Mouse (Mus musculus): ENCODE measurements around the gene Katna1.

Katna1 gene

GRCm38 (mm10) chr10:7779751-7780237, 54.0 kb downstream of the Katna1 start:
- no peak for ATAC-seq (ENCODE audit: low TSS enrichment)

DNA sequence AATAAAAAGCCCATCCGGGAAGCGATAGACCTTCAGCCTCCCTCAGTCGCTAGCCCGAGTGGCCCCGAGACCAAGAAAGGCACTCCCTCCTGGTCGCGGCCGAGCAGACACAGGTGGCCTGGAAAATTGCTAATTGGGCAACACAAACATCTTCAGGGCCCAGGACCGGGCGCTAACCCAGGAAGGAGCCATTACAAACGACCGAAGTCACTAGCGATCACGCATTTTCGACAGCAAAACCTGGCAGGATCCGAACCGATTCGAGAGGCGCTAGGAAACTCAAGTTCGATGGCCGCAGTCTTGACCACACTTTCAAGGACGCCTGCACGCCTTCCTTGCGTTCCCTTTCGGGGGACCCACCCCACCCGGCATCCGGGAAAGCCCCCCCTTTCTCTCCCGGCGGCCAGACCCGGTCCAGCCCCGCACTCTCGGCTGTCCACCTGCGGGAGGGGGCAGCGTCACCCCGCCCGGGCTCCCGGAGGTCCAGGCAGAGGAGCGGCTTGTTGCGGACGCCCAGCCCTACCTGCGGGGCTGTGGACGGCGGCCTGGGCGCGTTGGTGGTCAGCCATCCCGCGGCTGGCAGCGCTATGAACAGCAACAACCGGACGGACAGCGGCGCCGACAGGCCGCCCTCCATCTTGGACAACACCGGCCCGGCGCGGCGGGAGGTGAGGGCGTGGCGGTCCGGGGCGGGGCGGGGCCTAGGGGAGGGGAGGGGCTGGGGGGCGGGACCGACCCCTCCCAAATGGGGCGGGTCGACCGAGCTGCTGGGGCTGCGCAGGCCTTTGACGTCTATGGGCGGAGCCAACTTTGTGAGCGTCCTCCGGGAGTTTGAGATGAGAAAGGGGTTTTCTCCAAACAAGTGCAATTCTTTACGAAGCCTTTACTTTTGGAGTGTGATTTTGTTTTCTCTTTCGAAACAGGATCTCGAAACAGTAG, 54.7 kb downstream of the Katna1 start:
- peak; percentile 90 for ATAC-seq (ENCODE audit: low TSS enrichment)

GRCm38 (mm10) chr10:7781214-7781613, 55.4 kb downstream of the Katna1 start:
- ATAC-seq (ENCODE audit: low TSS enrichment): 0 out of 2 replicates have a peak, but pooled peaks have one; percentile 2

- ATAC-seq (ENCODE audit: low TSS enrichment): no peak
Observed at GRCm38 (mm10) chr10:7787319-7787718, 61.5 kb downstream of the Katna1 start.

- ATAC-seq (ENCODE audit: low TSS enrichment): peak; percentile 66
Observed at GRCm38 (mm10) chr10:7792254-7792750, 66.5 kb downstream of the Katna1 start.

DNA sequence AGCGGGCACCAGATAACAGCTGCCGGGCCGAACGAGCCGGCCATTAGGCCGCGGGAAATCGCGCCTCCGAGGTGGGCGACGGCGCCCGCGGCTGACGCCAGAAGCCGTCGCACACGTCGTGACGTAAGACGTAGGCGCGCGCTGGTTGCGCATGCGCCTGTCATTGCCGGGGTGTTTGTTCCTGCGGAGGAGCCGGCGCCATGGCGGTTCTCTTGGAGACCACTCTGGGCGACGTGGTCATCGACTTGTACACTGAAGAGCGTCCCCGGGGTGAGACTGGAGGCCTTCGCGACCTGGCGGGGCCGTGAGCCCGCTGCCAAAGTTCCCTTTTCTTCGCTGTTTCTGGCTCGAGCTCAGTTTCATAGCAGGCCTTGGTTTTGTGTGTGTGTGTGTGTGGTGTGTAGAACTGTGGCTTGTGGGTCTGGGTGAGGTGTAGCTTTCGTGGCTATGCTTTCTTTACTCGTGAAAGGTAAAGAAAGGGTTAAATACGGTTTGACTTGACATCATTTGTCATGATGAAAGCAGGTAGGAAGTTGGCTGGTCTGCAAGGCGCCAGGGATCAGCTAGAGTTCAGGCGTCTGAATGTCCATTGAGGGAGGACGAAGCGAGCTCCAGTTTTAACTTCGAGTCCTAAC, 67.1 kb downstream of the Katna1 start, which contains the start of the genes Ginm1 and Ppil4:
Gene Ginm1, minus strand, starts transcription at position 74 of the 635 bp plus-strand sequence.
Gene Ppil4, plus strand, starts transcription at position 141 of the 635 bp plus-strand sequence.
- peak; percentile 96 for ATAC-seq (ENCODE audit: low TSS enrichment)

- no peak for ATAC-seq (ENCODE audit: low TSS enrichment)
Observed at GRCm38 (mm10) chr10:7801258-7801657, 75.5 kb downstream of the Katna1 start.

DNA sequence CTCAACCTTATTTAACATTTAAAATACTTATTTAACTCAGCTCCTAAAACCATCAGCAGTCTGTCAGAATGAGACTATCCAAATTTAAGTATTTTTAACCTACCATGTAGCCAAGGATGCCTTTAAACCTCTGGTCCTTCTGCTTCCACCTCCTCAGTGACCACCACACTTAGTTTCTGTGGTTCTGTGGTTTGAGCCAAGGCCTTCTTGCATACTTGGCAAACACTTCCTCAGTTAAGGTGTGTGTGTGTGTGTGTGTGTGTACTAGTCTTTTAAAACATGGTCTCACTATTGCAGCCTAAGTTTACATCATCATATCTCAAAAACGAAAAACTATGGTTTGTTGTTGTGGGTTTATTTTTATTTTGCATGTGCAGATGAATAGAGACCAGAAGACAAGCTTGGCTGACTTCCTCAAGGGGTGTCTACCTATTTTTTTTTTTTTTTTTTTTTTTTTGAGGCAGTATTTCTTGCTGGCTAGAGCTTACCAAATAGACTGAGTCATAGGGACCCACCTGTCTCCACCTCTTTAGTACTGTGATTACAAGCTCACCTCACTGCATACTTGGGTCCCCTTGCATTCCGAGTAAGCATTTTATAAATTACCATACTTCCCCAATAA, 76.8 kb downstream of the Katna1 start:
- no peak for ATAC-seq (ENCODE audit: low TSS enrichment)

DNA sequence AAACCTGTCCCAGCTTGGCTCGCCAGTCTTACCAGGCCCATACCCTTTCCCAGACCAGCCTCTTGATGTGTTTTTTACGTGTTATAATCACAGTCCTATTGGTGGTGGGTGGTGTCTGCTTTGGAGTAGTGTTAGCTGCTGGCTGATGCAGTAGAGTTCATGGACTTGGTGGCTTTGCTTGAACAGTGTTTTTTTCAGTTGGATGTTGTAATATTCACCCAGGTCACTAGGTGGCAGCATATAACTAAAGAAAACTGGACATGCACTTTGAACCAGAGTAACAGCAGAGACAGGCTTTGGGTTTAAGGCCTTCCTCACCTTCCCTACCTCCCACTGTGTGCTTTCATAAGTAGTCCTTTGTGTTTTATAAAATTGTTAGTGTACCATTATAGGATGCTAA, 84.1 kb downstream of the Katna1 start:
- ATAC-seq (ENCODE audit: low TSS enrichment): peak; percentile 85
